Mouse (Mus musculus) CH12.LX (cell line): Measurements from ENCODE around the gene Tac1.

Experiments used
- CTCF ChIP-seq, 2 experiments: IDR thresholded peaks in 1 of 2; conservative IDR thresholded peaks in 1 of 2; 2 replicates each; pipeline ENCODE4 v1.5.1; 2011 to 2012; ENCODE audit warnings: low read depth in 2 of 2, low read length in 2 of 2, improper control_type of control experiment in 1 of 2, inconsistent platforms in 1 of 2, mild to moderate bottlenecking in 1 of 2, moderate library complexity in 1 of 2
- MAX ChIP-seq: IDR thresholded peaks from 2 replicates; pipeline ENCODE4 v1.6.1; 2011; ENCODE audit warnings: low read length, improper control_type of control experiment
- POLR2A ChIP-seq: IDR thresholded peaks from 2 replicates; pipeline ENCODE4 v1.6.1; 2011; ENCODE audit warnings: low read depth, mild to moderate bottlenecking, improper control_type of control experiment, low read length

GRCm38 (mm10) chr6:7601353-7602094 lies 46.8 kb downstream of the Tac1 start:
- no peak for TF ChIP-seq MAX
- no peak for TF ChIP-seq POLR2A
- no peak for TF ChIP-seq CTCF (conservative IDR thresholded peaks at IDR 0.05 in 1 of 2, IDR thresholded peaks at IDR 0.05 in 1 of 2; ENCODE audit: low read depth in 2 of 2, low read length in 2 of 2)
